Mouse (Mus musculus) C2C12 (cell line): ENCODE measurements around the gene Bex3.

ENCODE experiments used
- CEBPB ChIP-seq: IDR thresholded peaks from one replicate; pipeline ENCODE4 v1.6.1; 2011; ENCODE audit warnings: low read depth, mild to moderate bottlenecking, control low read depth, moderate library complexity
- CTCF ChIP-seq: IDR thresholded peaks from one replicate; pipeline ENCODE4 v1.5.1; 2011; ENCODE audit not compliant: control insufficient read depth, insufficient read depth, insufficient read length
- FOSL1 ChIP-seq: IDR thresholded peaks from one replicate; pipeline ENCODE4 v1.8.0; 2011; ENCODE audit warnings: mild to moderate bottlenecking, low read length; ENCODE audit not compliant: poor library complexity, insufficient read depth, severe bottlenecking
- MAX ChIP-seq: IDR thresholded peaks from one replicate; pipeline ENCODE4 v1.6.1; 2011; ENCODE audit warnings: mild to moderate bottlenecking, control low read depth
- MYOD1 ChIP-seq: IDR thresholded peaks from one replicate; pipeline ENCODE4 v1.6.1; 2011; ENCODE audit warnings: low read depth; ENCODE audit not compliant: control insufficient read depth, insufficient read length
- MYOG ChIP-seq: IDR thresholded peaks from one replicate; pipeline ENCODE4 v1.6.1; 2011; ENCODE audit not compliant: control insufficient read depth, insufficient read length; ENCODE audit errors: extremely low read depth
- USF1 ChIP-seq: IDR thresholded peaks from one replicate; pipeline ENCODE4 v1.6.1; 2011; ENCODE audit warnings: low read depth, mild to moderate bottlenecking, control low read depth, moderate library complexity

GRCm38 (mm10) chrX:136279410-136279809, 9.4 kb downstream of the Bex3 start:
- no peak for TF ChIP-seq CTCF
- no peak for TF ChIP-seq MAX
- TF ChIP-seq CEBPB = no peak
- TF ChIP-seq USF1 = no peak
- no peak for TF ChIP-seq MYOG
- TF ChIP-seq MYOD1 = no peak
- no peak for TF ChIP-seq FOSL1
